Mouse (Mus musculus): Measurements from ENCODE around the gene Trim23. TPM values are rescaled to one million over a fixed set of nuclear protein-coding genes. Genes with fewer than 3 reads are reported as not detected.

The Trim23 gene
- total RNA-seq, 2 experiments from 2014 or later: 10.0 to 19.3 TPM

DNA sequence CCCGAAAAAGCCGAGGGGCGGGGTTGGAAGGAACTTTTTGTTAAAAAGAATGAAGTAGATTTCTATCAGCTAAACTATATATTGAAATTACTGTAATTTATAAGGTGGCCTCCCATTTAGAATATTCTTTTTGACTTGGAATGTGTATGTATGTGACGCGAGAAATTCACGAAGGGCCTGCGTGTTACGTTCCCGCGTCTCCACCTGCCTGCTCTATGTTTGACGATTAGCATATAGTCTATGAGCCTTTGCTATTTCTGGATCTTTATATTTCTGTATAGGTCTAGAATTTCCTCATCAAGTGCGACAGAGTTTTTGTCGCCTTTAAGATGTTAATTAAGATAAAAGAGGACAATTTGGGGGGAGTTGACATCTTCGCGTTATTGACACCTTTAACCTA, 50.6 kb downstream of the Trim23 start:
- ATAC-seq (replicated peaks; ENCODE audit: poor library complexity, severe bottlenecking): no peak

Other genes with a start within 250 kb of the Trim23 start
- gene Nln, start 69.2 kb upstream of the Trim23 start, total RNA-seq (2014; fragmentation: Nextera tagmentation): 27.8 and 45.8 TPM in 2 replicates
- gene Nln, start 69.2 kb upstream of the Trim23 start, total RNA-seq (2017): 33.5 and 36.5 TPM in 2 replicates
- gene Sgtb, start 69.1 kb upstream of the Trim23 start, total RNA-seq (2014; fragmentation: Nextera tagmentation): not detected in 2 replicates
- 0.26 TPM in 1 of 2 replicates, not detected in the other for gene Sgtb, start 69.1 kb upstream of the Trim23 start, total RNA-seq (2017)
- 53.1 and 62.4 TPM in 2 replicates for gene Trappc13, start 328 bp upstream of the Trim23 start, total RNA-seq (2014; fragmentation: Nextera tagmentation)
- 66.5 and 73.9 TPM in 2 replicates for gene Trappc13, start 328 bp upstream of the Trim23 start, total RNA-seq (2017)
- 40.9 and 45.5 TPM in 2 replicates for gene Cenpk, start 49.8 kb downstream of the Trim23 start, total RNA-seq (2014; fragmentation: Nextera tagmentation)
- gene Cenpk, start 49.8 kb downstream of the Trim23 start, total RNA-seq (2017): 92.4 and 124 TPM in 2 replicates
- gene Ppwd1, start 50.0 kb downstream of the Trim23 start, total RNA-seq (2014; fragmentation: Nextera tagmentation): 28.0 and 32.5 TPM in 2 replicates
- 37.9 and 44.2 TPM in 2 replicates for gene Ppwd1, start 50.0 kb downstream of the Trim23 start, total RNA-seq (2017)
- gene Adamts6, start 109.0 kb downstream of the Trim23 start, total RNA-seq (2014; fragmentation: Nextera tagmentation): 1.5 and 2.0 TPM in 2 replicates
- gene Adamts6, start 109.0 kb downstream of the Trim23 start, total RNA-seq (2017): 2.5 and 3.8 TPM in 2 replicates

All from granulocyte monocyte progenitor cell, adult 5-6 weeks (primary cell).